Mouse (Mus musculus): Measurements from ENCODE around the gene Dab2ip. TPM values are rescaled to one million over a fixed set of nuclear protein-coding genes. Genes with fewer than 3 reads are reported as not detected.

Gene Dab2ip
- polyA plus RNA-seq, 1 experiment from 2014 or later: 44.0 TPM

- Histone ChIP-seq H3K36me3 (no peaks in the 10 kb centered on the region), H3K9ac (peak overlapping the region; percentile 76), H3K4me1 (replicated peaks) (peaks cover 64% of the 10 kb centered on the region), H3K9me3 (replicated peaks) (no peaks in the 10 kb centered on the region), H3K4me2 (peak overlapping the region; percentile 90), H3K4me3 (peak overlapping the region; percentile 64), H3K27ac (0 out of 2 replicates have a peak overlapping the region, but pooled peaks have one; percentile 7), H3K27me3 (no peaks in the 10 kb centered on the region)
- WGBS: under 1% methylated on average over 11 of the region's 47 CpGs
- peak; percentile 55 for ATAC-seq (replicated peaks; ENCODE audit: insufficient number of reproducible peaks, insufficient read depth, low FRiP score, low read depth)
These were observed 102.9 kb downstream of the Dab2ip start for GRCm38 (mm10) chr2:35660953-35661374.

DNA sequence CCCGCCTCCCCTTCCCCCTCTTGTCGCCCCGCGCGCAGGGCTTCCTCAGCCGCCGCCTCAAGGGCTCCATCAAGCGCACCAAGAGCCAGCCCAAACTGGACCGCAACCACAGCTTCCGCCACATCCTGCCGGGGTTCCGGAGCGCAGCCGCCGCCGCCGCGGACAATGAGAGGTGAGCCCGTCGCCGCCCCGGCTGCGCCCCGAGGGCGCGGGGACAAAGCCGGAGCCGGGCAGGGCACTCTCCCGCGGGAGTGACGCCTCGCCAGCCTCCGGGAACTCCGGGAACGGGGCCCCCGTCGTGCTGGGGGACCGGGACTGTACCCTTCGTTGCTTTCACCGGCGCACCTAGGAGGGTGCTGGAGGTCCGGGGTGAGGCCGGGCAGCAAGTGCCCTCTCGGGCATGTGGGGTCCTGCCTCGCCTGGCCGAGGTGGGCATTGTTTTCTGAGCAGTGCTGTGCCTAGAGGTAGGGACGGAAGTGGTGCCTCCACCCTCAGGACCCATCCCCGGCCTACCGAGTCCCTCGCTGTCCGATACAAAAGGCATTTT lies 103.5 kb downstream of the Dab2ip start:
- H3K27ac ChIP-seq: peak overlapping the region; percentile 56
- no peaks in the 10 kb centered on the region for H3K9me3 ChIP-seq (replicated peaks)
- H3K4me3 ChIP-seq: peak overlapping the region; percentile 64
- peak overlapping the region; percentile 90 for H3K4me2 ChIP-seq
- H3K36me3 ChIP-seq: no peaks in the 10 kb centered on the region
- WGBS: under 1% methylated on average over 47 of the region's 51 CpGs
- H3K9ac ChIP-seq: peak overlapping the region; percentile 76
- H3K4me1 ChIP-seq (replicated peaks): peaks cover 66% of the 10 kb centered on the region
- ATAC-seq (replicated peaks; ENCODE audit: insufficient number of reproducible peaks, insufficient read depth, low FRiP score, low read depth): peak; percentile 27
- H3K27me3 ChIP-seq: no peaks in the 10 kb centered on the region

GRCm38 (mm10) chr2:35662001-35662491 lies 104.0 kb downstream of the Dab2ip start:
- Histone ChIP-seq H3K27me3 (no peaks in the 10 kb centered on the region), H3K36me3 (no peaks in the 10 kb centered on the region), H3K4me1 (replicated peaks) (peaks cover 61% of the 10 kb centered on the region), H3K4me3 (peak overlapping the region; percentile 64), H3K9me3 (replicated peaks) (no peaks in the 10 kb centered on the region), H3K9ac (peak overlapping the region; percentile 76), H3K4me2 (peak overlapping the region; percentile 90), H3K27ac (peak overlapping the region; percentile 56)
- 14% methylated on average over 24 of the region's 24 CpGs for WGBS
- peak; percentile 46 for ATAC-seq (replicated peaks; ENCODE audit: insufficient number of reproducible peaks, insufficient read depth, low FRiP score, low read depth)

- no peak overlapping the region for H3K27ac ChIP-seq
These were observed 104.9 kb downstream of the Dab2ip start for GRCm38 (mm10) chr2:35662738-35663550.

DNA sequence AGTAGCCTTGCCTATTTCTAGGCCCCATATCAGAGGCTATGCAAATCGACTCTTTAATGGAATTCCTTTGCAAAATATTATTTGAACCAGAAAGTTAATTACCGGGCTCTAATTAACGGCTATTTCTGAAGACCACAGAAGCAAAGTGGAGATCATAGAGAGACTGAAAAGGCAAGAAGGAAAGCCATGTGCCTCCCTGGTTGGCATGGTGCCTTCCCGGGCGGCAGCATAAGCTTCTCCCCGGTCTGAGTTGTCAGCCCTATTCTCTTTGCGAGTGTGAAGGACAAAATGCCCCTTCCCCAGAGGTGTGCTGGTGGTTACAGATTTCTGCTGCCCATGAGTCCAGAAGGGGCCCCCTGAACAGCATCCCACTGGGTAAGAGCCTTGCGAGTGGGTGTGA lies 109.7 kb downstream of the Dab2ip start:
- H3K9ac ChIP-seq: no peak overlapping the region
- 76% methylated on average over 8 of the region's 8 CpGs for WGBS

More at GRCm38 (mm10) chr2:35662738-35663550, 104.9 kb downstream of the Dab2ip start:
- no peaks in the 10 kb centered on the region for H3K9me3 ChIP-seq (replicated peaks)
- no peaks in the 10 kb centered on the region for H3K27me3 ChIP-seq
- 38% methylated on average over 26 of the region's 26 CpGs for WGBS
- H3K4me2 ChIP-seq: peak overlapping the region; percentile 90
- no peak for ATAC-seq (replicated peaks; ENCODE audit: insufficient number of reproducible peaks, insufficient read depth, low FRiP score, low read depth)
- H3K4me1 ChIP-seq (replicated peaks): peaks cover 61% of the 10 kb centered on the region
- H3K4me3 ChIP-seq: peak overlapping the region; percentile 64
- peak overlapping the region; percentile 8; the same call in 1 of the 2 replicates for H3K9ac ChIP-seq
- no peaks in the 10 kb centered on the region for H3K36me3 ChIP-seq

DNA sequence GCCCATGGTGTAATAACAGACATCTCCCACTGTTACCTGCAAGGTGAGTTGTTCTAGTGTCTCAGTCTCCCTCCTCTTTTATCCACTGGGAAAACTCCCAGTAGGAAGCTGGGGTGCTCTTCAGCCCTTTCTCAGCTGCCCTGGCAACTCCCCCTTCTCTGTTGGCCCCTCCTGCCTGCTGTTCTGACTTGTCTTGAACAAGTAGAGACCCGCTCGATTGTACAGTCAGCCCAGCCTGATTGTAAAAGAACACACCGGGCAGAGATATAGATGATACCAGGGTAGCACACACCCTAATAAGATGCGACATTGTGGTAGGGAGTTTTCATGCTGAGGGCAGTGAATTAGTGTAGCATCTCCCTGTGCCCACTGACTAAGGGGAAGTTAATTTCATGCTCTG lies 111.2 kb downstream of the Dab2ip start:
- H3K9me3 ChIP-seq (replicated peaks): no peaks in the 10 kb centered on the region
- 56% methylated on average over 4 of the region's 4 CpGs for WGBS
- H3K27me3 ChIP-seq: no peaks in the 10 kb centered on the region
- ATAC-seq (replicated peaks; ENCODE audit: insufficient number of reproducible peaks, insufficient read depth, low FRiP score, low read depth): no peak
- no peak overlapping the region for H3K4me2 ChIP-seq
- H3K4me1 ChIP-seq (replicated peaks): peaks cover 77% of the 10 kb centered on the region
- H3K9ac ChIP-seq: no peak overlapping the region; the same call in 1 of the 2 replicates
- no peaks in the 10 kb centered on the region; the same call in 1 of the 2 replicates for H3K36me3 ChIP-seq
- H3K27ac ChIP-seq: no peak overlapping the region
- no peak overlapping the region for H3K4me3 ChIP-seq

More for the DNA sequence above, 109.7 kb downstream of the Dab2ip start:
- H3K4me3 ChIP-seq: no peak overlapping the region
- H3K36me3 ChIP-seq: no peaks in the 10 kb centered on the region; the same call in 1 of the 2 replicates
- no peaks in the 10 kb centered on the region for H3K27me3 ChIP-seq
- no peak for ATAC-seq (replicated peaks; ENCODE audit: insufficient number of reproducible peaks, insufficient read depth, low FRiP score, low read depth)
- no peak overlapping the region for H3K4me2 ChIP-seq
- H3K4me1 ChIP-seq (replicated peaks): peaks cover 75% of the 10 kb centered on the region
- no peaks in the 10 kb centered on the region for H3K9me3 ChIP-seq (replicated peaks)
- no peak overlapping the region for H3K27ac ChIP-seq

DNA sequence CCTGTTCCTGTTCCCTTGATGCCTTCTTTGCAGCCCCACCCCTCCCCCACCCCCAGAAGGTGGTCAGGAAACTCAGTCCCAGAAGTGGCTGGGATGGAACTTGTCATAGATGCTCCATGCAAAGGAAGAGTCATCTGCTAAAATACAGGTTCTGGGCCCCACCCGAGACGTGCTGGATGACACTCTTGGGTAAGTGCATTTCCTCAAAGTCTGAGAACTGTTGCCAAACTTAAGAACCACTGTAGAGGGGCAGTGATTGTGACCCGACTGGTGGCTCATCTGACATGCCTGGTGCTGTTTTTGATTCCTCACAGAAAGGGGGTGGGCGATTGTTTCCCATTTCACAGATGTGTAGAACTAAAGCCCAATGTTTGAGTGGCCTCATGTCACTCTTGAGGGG lies 111.7 kb downstream of the Dab2ip start:
- H3K27me3 ChIP-seq: no peaks in the 10 kb centered on the region
- H3K9ac ChIP-seq: no peak overlapping the region
- H3K27ac ChIP-seq: 0 out of 2 replicates have a peak overlapping the region, but pooled peaks have one; percentile 15
- no peaks in the 10 kb centered on the region for H3K9me3 ChIP-seq (replicated peaks)
- peaks cover 83% of the 10 kb centered on the region for H3K4me1 ChIP-seq (replicated peaks)
- H3K4me3 ChIP-seq: no peak overlapping the region
- no peaks in the 10 kb centered on the region; the same call in 1 of the 2 replicates for H3K36me3 ChIP-seq
- WGBS: 73% methylated on average over 4 of the region's 4 CpGs
- no peak overlapping the region for H3K4me2 ChIP-seq
- no peak for ATAC-seq (replicated peaks; ENCODE audit: insufficient number of reproducible peaks, insufficient read depth, low FRiP score, low read depth)

DNA sequence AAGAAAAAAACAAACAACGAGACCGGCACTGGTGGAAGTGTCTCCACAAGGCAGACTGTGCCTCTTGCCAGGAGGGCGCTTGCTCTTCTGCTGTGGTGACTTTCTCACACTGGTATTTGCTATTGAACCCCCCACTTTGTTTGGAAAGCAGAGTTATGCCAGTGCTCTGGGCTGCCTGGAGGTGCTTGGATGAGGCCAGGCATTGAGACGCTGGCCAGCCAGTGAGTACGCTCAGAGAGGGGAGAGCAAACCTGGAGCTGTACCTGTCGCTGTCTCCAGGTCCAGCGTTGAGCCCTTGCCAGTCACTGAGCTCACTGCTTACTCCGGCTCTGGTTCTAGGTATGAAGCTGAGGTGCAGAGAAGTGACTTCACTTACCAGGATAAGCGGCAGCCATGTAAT lies 112.2 kb downstream of the Dab2ip start:
- ATAC-seq (replicated peaks; ENCODE audit: insufficient number of reproducible peaks, insufficient read depth, low FRiP score, low read depth): no peak
- no peaks in the 10 kb centered on the region for H3K9me3 ChIP-seq (replicated peaks)

DNA sequence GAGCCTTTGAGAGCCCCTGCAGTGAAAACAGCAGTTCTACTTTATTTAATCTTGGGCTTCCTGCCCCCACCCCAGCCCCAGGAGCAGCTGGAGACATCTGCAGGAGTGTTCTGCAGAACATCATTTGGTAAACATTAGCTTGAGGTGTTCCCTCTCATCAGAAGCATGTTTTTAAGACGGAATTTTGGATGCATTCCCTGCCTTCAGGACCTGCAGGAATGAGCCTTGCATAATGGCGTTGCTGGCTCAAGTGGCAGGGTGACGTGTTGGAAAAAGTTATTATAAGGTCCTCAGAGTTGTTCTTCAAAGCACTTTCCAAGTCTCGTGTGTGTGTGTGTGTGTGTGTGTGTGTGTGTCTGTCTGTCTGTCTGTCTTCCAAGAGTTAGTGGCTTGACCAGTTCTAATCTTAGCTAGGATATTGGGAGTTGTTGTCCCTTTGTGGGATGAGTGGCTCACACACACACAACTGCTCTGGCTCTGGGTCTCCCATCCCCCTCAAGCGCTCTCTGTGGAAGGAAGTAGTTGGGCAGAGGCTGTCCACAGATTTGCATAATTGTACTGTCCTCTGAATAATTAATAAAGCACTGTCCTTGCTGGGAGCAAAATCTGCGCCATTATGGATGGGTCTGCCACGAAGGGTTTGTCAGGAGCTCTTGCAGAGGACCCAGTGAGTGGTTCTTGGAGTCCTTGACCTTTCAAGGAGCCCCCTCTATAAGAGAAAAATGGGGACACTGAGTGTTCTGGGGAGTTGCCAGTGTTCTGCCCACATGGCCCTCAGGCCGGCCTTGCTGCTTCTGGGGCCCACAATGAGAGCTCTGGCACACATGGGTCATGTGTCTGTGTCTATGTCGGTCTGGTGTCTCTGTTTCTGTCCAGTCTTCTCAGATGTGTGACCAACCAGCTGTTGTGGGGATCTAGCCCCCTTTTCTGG lies 114.2 kb downstream of the Dab2ip start:
- WGBS: 55% methylated on average over 9 of the region's 9 CpGs
- Histone ChIP-seq H3K9me3 (replicated peaks) (no peaks in the 10 kb centered on the region), H3K4me1 (replicated peaks) (peaks cover 99% of the 10 kb centered on the region), H3K9ac (no peak overlapping the region), H3K4me3 (no peak overlapping the region), H3K27me3 (no peaks in the 10 kb centered on the region), H3K4me2 (no peak overlapping the region), H3K27ac (peak overlapping the region; percentile 62), H3K36me3 (no peaks in the 10 kb centered on the region; the same call in 1 of the 2 replicates)
- ATAC-seq (replicated peaks; ENCODE audit: insufficient number of reproducible peaks, insufficient read depth, low FRiP score, low read depth): no peak

More for the DNA sequence above, 112.2 kb downstream of the Dab2ip start:
- H3K36me3 ChIP-seq: no peaks in the 10 kb centered on the region; the same call in 1 of the 2 replicates
- WGBS: 76% methylated on average over 9 of the region's 9 CpGs
- peaks cover 86% of the 10 kb centered on the region for H3K4me1 ChIP-seq (replicated peaks)
- no peak overlapping the region for H3K9ac ChIP-seq
- peak overlapping the region; percentile 15; the same call in 1 of the 2 replicates for H3K27ac ChIP-seq
- no peak overlapping the region for H3K4me3 ChIP-seq
- H3K4me2 ChIP-seq: no peak overlapping the region
- no peaks in the 10 kb centered on the region for H3K27me3 ChIP-seq

- no peaks in the 10 kb centered on the region for H3K27me3 ChIP-seq
- no peak overlapping the region for H3K27ac ChIP-seq
- peaks cover 100% of the 10 kb centered on the region for H3K4me1 ChIP-seq (replicated peaks)
- no peak overlapping the region for H3K9ac ChIP-seq
- no peak overlapping the region for H3K4me3 ChIP-seq
- no peaks in the 10 kb centered on the region; the same call in 1 of the 2 replicates for H3K36me3 ChIP-seq
- 80% methylated on average over 3 of the region's 3 CpGs for WGBS
- no peaks in the 10 kb centered on the region for H3K9me3 ChIP-seq (replicated peaks)
- no peak overlapping the region for H3K4me2 ChIP-seq
- no peak for ATAC-seq (replicated peaks; ENCODE audit: insufficient number of reproducible peaks, insufficient read depth, low FRiP score, low read depth)
These were observed 115.1 kb downstream of the Dab2ip start for GRCm38 (mm10) chr2:35673181-35673580.

All from heart, embryonic 15.5 days (tissue).